ENCODE assay signal across 8 mouse cellular contexts in genomic region chr3:144760592-144761309, GRCm38 (mm10). TPM values are rescaled to one million over a fixed set of nuclear protein-coding genes. Genes with fewer than 3 reads are reported as not detected.
DNase-seq lines count a peak whose midpoint lies in the region; ATAC-seq and TF ChIP-seq lines count a peak whose summit lies in the region.

Gene Clca3a1, minus strand, starts transcription at chr3:144760977.

- WGBS in intestine, embryonic 14.5 days = 30% methylated on average over 9 of the region's 11 CpGs
- 89% methylated on average over 11 of the region's 11 CpGs for WGBS in forebrain, embryonic 15.5 days

- H3K27ac ChIP-seq in intestine, embryonic 14.5 days (ENCODE audit: low read depth) = peak within 1 kb of the TSS; percentile 65; the same call in 1 of the 2 replicates
- H3K27ac ChIP-seq in forebrain, embryonic 15.5 days (replicated peaks) = no peak within 1 kb of the TSS
- H3K27ac ChIP-seq in gastrocnemius, adult 2 months = no peak within 1 kb of the TSS

- no peaks in the 10 kb centered on the region for H3K36me3 ChIP-seq in intestine, embryonic 14.5 days (ENCODE audit: control insufficient read depth, insufficient read depth, low read length)
- no peaks in the 10 kb centered on the region for H3K36me3 ChIP-seq in forebrain, embryonic 15.5 days

- intact Hi-C loops in left cerebral cortex, postnatal 25 days (cut with DNase I) = no loop called here
- intact Hi-C loops in gastrocnemius, adult 2 months (cut with DNase I) = no loop called here

- no peaks in the 10 kb centered on the region for H3K9me3 ChIP-seq in intestine, embryonic 14.5 days (ENCODE audit: control insufficient read depth, low read length)
- H3K9me3 ChIP-seq in forebrain, embryonic 15.5 days = no peaks in the 10 kb centered on the region

- H3K4me2 ChIP-seq in intestine, embryonic 14.5 days (ENCODE audit: low read length) = peak within 1 kb of the TSS; percentile 31
- no peak within 1 kb of the TSS for H3K4me2 ChIP-seq in forebrain, embryonic 15.5 days (replicated peaks)

- no peak within 1 kb of the TSS for H3K9ac ChIP-seq in intestine, embryonic 14.5 days (ENCODE audit: low read length)
- H3K9ac ChIP-seq in forebrain, embryonic 15.5 days (replicated peaks) = no peak within 1 kb of the TSS

- DNase-seq in adrenal gland, adult 2 months = peak; percentile 8
- no peak for DNase-seq in adrenal gland, adult 18-20 months (ENCODE audit: low spot score in 2 of 2)
- peak; percentile 91 for DNase-seq in MEL-GATA-1-ER (ENCODE audit: extremely low read depth, low read depth)
- no peak for DNase-seq in intestine, embryonic 14.5 days (ENCODE audit: low spot score)
- peak; percentile 40 for DNase-seq in lung, postnatal 10 days
- no peak for DNase-seq in left cerebral cortex, postnatal 25 days (ENCODE audit: low spot score in 2 of 2)
- DNase-seq in gastrocnemius, adult 2 months = no peak

- ATAC-seq in intestine, embryonic 14.5 days (replicated peaks; ENCODE audit: low FRiP score, low TSS enrichment, low read depth) = peak; percentile 71
- no peak for ATAC-seq in forebrain, embryonic 15.5 days (replicated peaks)

- H3K4me3 ChIP-seq in intestine, embryonic 14.5 days (ENCODE audit: low read depth, low read length) = no peak within 1 kb of the TSS
- no peak within 1 kb of the TSS for H3K4me3 ChIP-seq in forebrain, embryonic 15.5 days
- H3K4me3 ChIP-seq in gastrocnemius, adult 2 months = no peak within 1 kb of the TSS

- H3K4me1 ChIP-seq in intestine, embryonic 14.5 days (replicated peaks; ENCODE audit: control insufficient read depth, insufficient read depth, low read length) = peaks cover 18% of the 10 kb centered on the region
- H3K4me1 ChIP-seq in forebrain, embryonic 15.5 days = no peaks in the 10 kb centered on the region

- no peaks in the 10 kb centered on the region for H3K27me3 ChIP-seq in intestine, embryonic 14.5 days (replicated peaks; ENCODE audit: control insufficient read depth, insufficient read depth, low read length)
- H3K27me3 ChIP-seq in forebrain, embryonic 15.5 days = no peaks in the 10 kb centered on the region

- no peak for TF ChIP-seq CTCF in gastrocnemius, adult 2 months (IDR thresholded peaks at IDR 0.05)

RNA-seq across cellular contexts. Expression of gene Clca3a1, which starts in this region (rescaled TPM):
- total RNA-seq in adrenal gland, adult 2 months (2021) = 1 to 10 TPM; 1.6 to 5.2 TPM
- polyA plus RNA-seq in adrenal gland, adult 2 months (2012; rRNA removed) = 0.65 and 1.1 TPM in 2 replicates
- 1 to 10 TPM in 1 of 2 experiments, under 1 TPM in 1; 0.77 to 2.4 TPM for total RNA-seq in adrenal gland, adult 18-20 months (2021)
- 4.9 and 5.9 TPM in 2 replicates for polyA plus RNA-seq in intestine, embryonic 14.5 days (2014; fragmentation: Nextera tagmentation; extraction: Ambion mirVana)
- total RNA-seq in left cerebral cortex, postnatal 25 days (2021) = under 1 TPM; 0.18 to 0.28 TPM
- polyA plus RNA-seq in forebrain, embryonic 15.5 days (2015; fragmentation: Nextera tagmentation; extraction: Ambion mirVana) = 0.34 and 0.59 TPM in 2 replicates
- under 1 TPM in 1 of 2 experiments, not detected in 1; 0.15 TPM for total RNA-seq in gastrocnemius, adult 2 months (2021)

Comparison
In these comparisons a context has a peak if more than half of its experiments do, and no peak if none do; other contexts are left out.
1. DNase-seq: peak in adrenal gland, adult 2 months (single experiment), MEL-GATA-1-ER (single experiment) and lung, postnatal 10 days (single experiment); none in adrenal gland, adult 18-20 months (0 of 2), intestine, embryonic 14.5 days (single experiment), left cerebral cortex, postnatal 25 days (0 of 2) and gastrocnemius, adult 2 months (single experiment).